ENCODE assay signal across 27 mouse cellular contexts in the genomic region with DNA sequence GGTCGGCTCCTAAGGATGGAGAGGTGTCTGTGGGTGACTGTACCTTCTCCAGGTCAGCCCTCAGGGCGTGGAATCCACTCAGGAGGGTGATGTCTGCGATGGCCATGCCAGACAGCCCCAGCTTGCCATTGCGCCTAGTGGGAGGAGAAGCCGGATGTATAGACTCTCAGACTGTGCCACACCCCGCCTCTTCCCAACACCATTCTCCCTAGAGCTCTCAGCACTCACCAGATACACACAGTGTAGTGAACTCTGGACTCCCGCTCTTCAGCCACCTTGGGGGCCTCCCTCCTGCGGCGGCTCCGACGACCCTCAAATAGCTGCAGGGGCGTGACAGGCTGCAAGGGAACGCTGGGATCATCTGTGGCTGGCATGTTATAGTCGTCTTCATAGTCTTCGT. TPM values are rescaled to one million over a fixed set of nuclear protein-coding genes. Genes with fewer than 3 reads are reported as not detected.
"Had no signal": no experiment of that assay in that cellular context is flagged by ENCODE, and none has a peak within 500 bp of the region (broad histone marks: within the 10 kb centered on the region; RNA-seq: fewer than 3 reads in every experiment).

No protein-coding gene starts in this region.

- H3K9ac ChIP-seq: kidney, embryonic 15.5 days; liver, embryonic 14.5 days; lung, embryonic 15.5 days; midbrain, embryonic 13.5 days; neural tube, embryonic 13.5 days; stomach, embryonic 15.5 days had no signal

- ATAC-seq: midbrain, embryonic 13.5 days; midbrain, embryonic 16.5 days had no signal

- H3K36me3 ChIP-seq: kidney, embryonic 15.5 days; lung, embryonic 15.5 days; midbrain, embryonic 10.5 days; midbrain, embryonic 13.5 days; neural tube, embryonic 13.5 days; stomach, embryonic 15.5 days had no signal

- H3K27me3 ChIP-seq: kidney, embryonic 15.5 days; lung, embryonic 15.5 days; midbrain, embryonic 13.5 days; neural tube, embryonic 13.5 days; stomach, embryonic 15.5 days had no signal

- H3K4me2 ChIP-seq: kidney, embryonic 15.5 days; lung, embryonic 15.5 days; midbrain, embryonic 13.5 days; neural tube, embryonic 13.5 days; stomach, embryonic 15.5 days had no signal

- H3K4me3 ChIP-seq: kidney, embryonic 15.5 days; lung, embryonic 15.5 days; megakaryocyte, embryonic 14.5 days; midbrain, embryonic 10.5 days; midbrain, embryonic 13.5 days; myocyte; neural tube, embryonic 13.5 days; stomach, embryonic 15.5 days had no signal

- DNase-seq: kidney, adult 8-10 months; kidney, postnatal 10 days; kidney, postnatal 36 days; lung, adult 18-20 months; lung, postnatal 10 days; lung, postnatal 36 days; retina, postnatal 1 day; right cerebral cortex, postnatal 25 days; spleen, adult 18-20 months; thymus, postnatal 36 days had no signal

- H3K9me3 ChIP-seq: kidney, embryonic 15.5 days; lung, embryonic 15.5 days; megakaryocyte, embryonic 14.5 days; midbrain, embryonic 10.5 days; midbrain, embryonic 13.5 days; neural tube, embryonic 13.5 days; stomach, embryonic 15.5 days had no signal

- H3K27ac ChIP-seq: kidney, embryonic 15.5 days; liver, embryonic 14.5 days; lung, embryonic 15.5 days; midbrain, embryonic 10.5 days; midbrain, embryonic 13.5 days; neural tube, embryonic 13.5 days; stomach, embryonic 15.5 days had no signal

- H3K4me1 ChIP-seq: kidney, embryonic 15.5 days; lung, embryonic 15.5 days; megakaryocyte, embryonic 14.5 days; midbrain, embryonic 10.5 days; midbrain, embryonic 13.5 days; neural tube, embryonic 13.5 days; stomach, embryonic 15.5 days had no signal

RNA-seq across cellular contexts. Expression of gene Cyp21a1, which starts 6.9 kb away (rescaled TPM):
- total RNA-seq: layer of hippocampus, postnatal 10 days; left cerebral cortex, postnatal 25 days; monocyte, adult 5-6 weeks; neutrophil, adult 5-6 weeks had no signal
- polyA plus RNA-seq: limb, embryonic 11.5 days; liver, adult 2 months; liver, embryonic 14.5 days; lung, embryonic 15.5 days; midbrain, embryonic 10.5 days; midbrain, embryonic 13.5 days; midbrain, embryonic 16.5 days; myocyte; neural tube, embryonic 13.5 days; urinary bladder, adult 2 months had no signal
